Mouse (Mus musculus): ENCODE results near the gene Neurog1. TPM values are rescaled to one million over a fixed set of nuclear protein-coding genes. Genes with fewer than 3 reads are reported as not detected.

Gene Neurog1
- polyA plus RNA-seq, 1 experiment: 0.24 TPM

GRCm38 (mm10) chr13:56253379-56253778, 1.4 kb upstream of the Neurog1 start:
- 32% methylated on average over 3 of the region's 3 CpGs for WGBS
- Histone ChIP-seq H3K27me3 (ENCODE audit: control insufficient read depth, insufficient read depth, low read length) (peaks cover 16% of the 10 kb centered on the region; the same call in 1 of the 2 replicates), H3K27ac (ENCODE audit: control insufficient read depth, insufficient read depth, low read length) (no peak overlapping the region), H3K36me3 (ENCODE audit: control insufficient read depth, insufficient read depth, low read length) (no peaks in the 10 kb centered on the region), H3K4me1 (replicated peaks; ENCODE audit: control insufficient read depth, insufficient read depth, low read length) (no peaks in the 10 kb centered on the region; the same call in 1 of the 2 replicates), H3K4me3 (ENCODE audit: control insufficient read depth, insufficient read depth, low read length) (no peak overlapping the region)
- DNase-seq: no peak
- TF ChIP-seq POLR2A (IDR thresholded peaks at IDR 0.05; ENCODE audit: control insufficient read depth, extremely low read depth, insufficient read depth, low read length, poor library complexity): no peak
- no peak for TF ChIP-seq CTCF (IDR thresholded peaks at IDR 0.05; ENCODE audit: borderline replicate concordance, control insufficient read depth, extremely low read depth, insufficient read depth, low read length, poor library complexity)

GRCm38 (mm10) chr13:56252783-56253182, 820 bp upstream of the Neurog1 start:
- peaks cover 15% of the 10 kb centered on the region; the same call in 1 of the 2 replicates for H3K27me3 ChIP-seq (ENCODE audit: control insufficient read depth, insufficient read depth, low read length)
- WGBS: 25% methylated on average over 8 of the region's 8 CpGs
- DNase-seq: no peak
- no peaks in the 10 kb centered on the region for H3K36me3 ChIP-seq (ENCODE audit: control insufficient read depth, insufficient read depth, low read length)
- no peak overlapping the region for H3K4me3 ChIP-seq (ENCODE audit: control insufficient read depth, insufficient read depth, low read length)
- no peak for TF ChIP-seq POLR2A (IDR thresholded peaks at IDR 0.05; ENCODE audit: control insufficient read depth, extremely low read depth, insufficient read depth, low read length, poor library complexity)
- H3K27ac ChIP-seq (ENCODE audit: control insufficient read depth, insufficient read depth, low read length): no peak overlapping the region
- H3K4me1 ChIP-seq (replicated peaks; ENCODE audit: control insufficient read depth, insufficient read depth, low read length): no peaks in the 10 kb centered on the region; the same call in 1 of the 2 replicates

GRCm38 (mm10) chr13:56251176-56251923, 613 bp downstream of the Neurog1 start:
- TF ChIP-seq CTCF (IDR thresholded peaks at IDR 0.05; ENCODE audit: borderline replicate concordance, control insufficient read depth, extremely low read depth, insufficient read depth, low read length, poor library complexity) (no peak), POLR2A (IDR thresholded peaks at IDR 0.05; ENCODE audit: control insufficient read depth, extremely low read depth, insufficient read depth, low read length, poor library complexity) (no peak)
- H3K27ac ChIP-seq (ENCODE audit: control insufficient read depth, insufficient read depth, low read length): no peak overlapping the region
- no peak overlapping the region for H3K4me3 ChIP-seq (ENCODE audit: control insufficient read depth, insufficient read depth, low read length)
- no peaks in the 10 kb centered on the region for H3K36me3 ChIP-seq (ENCODE audit: control insufficient read depth, insufficient read depth, low read length)
- no peaks in the 10 kb centered on the region; the same call in 1 of the 2 replicates for H3K4me1 ChIP-seq (replicated peaks; ENCODE audit: control insufficient read depth, insufficient read depth, low read length)
- 7% methylated on average over 59 of the region's 59 CpGs for WGBS
- DNase-seq: no peak
- peaks cover 15% of the 10 kb centered on the region; the same call in 1 of the 2 replicates for H3K27me3 ChIP-seq (ENCODE audit: control insufficient read depth, insufficient read depth, low read length)

GRCm38 (mm10) chr13:56250551-56251161, 1.3 kb downstream of the Neurog1 start:
- no peak for DNase-seq
- Histone ChIP-seq H3K4me1 (replicated peaks; ENCODE audit: control insufficient read depth, insufficient read depth, low read length) (no peaks in the 10 kb centered on the region; the same call in 1 of the 2 replicates), H3K27me3 (ENCODE audit: control insufficient read depth, insufficient read depth, low read length) (peaks cover 17% of the 10 kb centered on the region; the same call in 1 of the 2 replicates), H3K4me3 (ENCODE audit: control insufficient read depth, insufficient read depth, low read length) (no peak overlapping the region), H3K27ac (ENCODE audit: control insufficient read depth, insufficient read depth, low read length) (no peak overlapping the region), H3K36me3 (ENCODE audit: control insufficient read depth, insufficient read depth, low read length) (no peaks in the 10 kb centered on the region)
- TF ChIP-seq POLR2A (IDR thresholded peaks at IDR 0.05; ENCODE audit: control insufficient read depth, extremely low read depth, insufficient read depth, low read length, poor library complexity) (no peak), CTCF (IDR thresholded peaks at IDR 0.05; ENCODE audit: borderline replicate concordance, control insufficient read depth, extremely low read depth, insufficient read depth, low read length, poor library complexity) (no peak)
- 6% methylated on average over 14 of the region's 14 CpGs for WGBS

- Histone ChIP-seq H3K4me3 (ENCODE audit: control insufficient read depth, insufficient read depth, low read length) (no peak overlapping the region), H3K27me3 (ENCODE audit: control insufficient read depth, insufficient read depth, low read length) (peaks cover 17% of the 10 kb centered on the region; the same call in 1 of the 2 replicates), H3K27ac (ENCODE audit: control insufficient read depth, insufficient read depth, low read length) (no peak overlapping the region), H3K36me3 (ENCODE audit: control insufficient read depth, insufficient read depth, low read length) (no peaks in the 10 kb centered on the region), H3K4me1 (replicated peaks; ENCODE audit: control insufficient read depth, insufficient read depth, low read length) (no peaks in the 10 kb centered on the region)
- TF ChIP-seq CTCF (IDR thresholded peaks at IDR 0.05; ENCODE audit: borderline replicate concordance, control insufficient read depth, extremely low read depth, insufficient read depth, low read length, poor library complexity): no peak
- TF ChIP-seq POLR2A (IDR thresholded peaks at IDR 0.05; ENCODE audit: control insufficient read depth, extremely low read depth, insufficient read depth, low read length, poor library complexity): no peak
- DNase-seq: no peak
- WGBS: 10% methylated on average over 13 of the region's 13 CpGs
These were observed 2.2 kb downstream of the Neurog1 start for GRCm38 (mm10) chr13:56249593-56250341.

GRCm38 (mm10) chr13:56243104-56243503, 8.9 kb downstream of the Neurog1 start:
- no peak for DNase-seq
- Histone ChIP-seq H3K36me3 (ENCODE audit: control insufficient read depth, insufficient read depth, low read length) (no peaks in the 10 kb centered on the region), H3K4me1 (replicated peaks; ENCODE audit: control insufficient read depth, insufficient read depth, low read length) (peaks cover 4% of the 10 kb centered on the region; the same call in 1 of the 2 replicates), H3K27me3 (ENCODE audit: control insufficient read depth, insufficient read depth, low read length) (peaks cover 2% of the 10 kb centered on the region; the same call in 1 of the 2 replicates), H3K4me3 (ENCODE audit: control insufficient read depth, insufficient read depth, low read length) (no peak overlapping the region), H3K27ac (ENCODE audit: control insufficient read depth, insufficient read depth, low read length) (no peak overlapping the region)
- WGBS: 87% methylated on average over 5 of the region's 5 CpGs
- TF ChIP-seq CTCF (IDR thresholded peaks at IDR 0.05; ENCODE audit: borderline replicate concordance, control insufficient read depth, extremely low read depth, insufficient read depth, low read length, poor library complexity): no peak
- TF ChIP-seq POLR2A (IDR thresholded peaks at IDR 0.05; ENCODE audit: control insufficient read depth, extremely low read depth, insufficient read depth, low read length, poor library complexity): no peak

Data from thymus, adult 2 months (tissue).